Mouse (Mus musculus) forebrain, embryonic 13.5 days (tissue): ENCODE measurements around the gene Gm17409. TPM values are rescaled to one million over a fixed set of nuclear protein-coding genes. Genes with fewer than 3 reads are reported as not detected.
A peak's percentile ranks its signal among the peaks of the same experiment; 100 is the strongest.

Experiments used
- ATAC-seq: fragments of 200-750 bp; cut with Nextera tagmentation; 2 replicates; pipeline ENCODE4 v1.8.0; 2017
- H3K27ac ChIP-seq: fragments of 300-500 bp; sonication (generic); 2 replicates; pipeline ENCODE4 v1.5.1; 2015; ENCODE audit warnings: inconsistent platforms, mild to moderate bottlenecking, moderate library complexity
- H3K27me3 ChIP-seq: fragments of 300-500 bp; sonication (generic); 2 replicates; pipeline ENCODE4 v1.6.1; 2015; ENCODE audit warnings: mild to moderate bottlenecking, inconsistent platforms
- H3K36me3 ChIP-seq: fragments of 300-500 bp; sonication (generic); 2 replicates; pipeline ENCODE4 v1.6.1; 2015; ENCODE audit warnings: mild to moderate bottlenecking, inconsistent platforms; ENCODE audit not compliant: poor library complexity, severe bottlenecking
- H3K4me1 ChIP-seq: fragments of 300-500 bp; sonication (generic); 2 replicates; pipeline ENCODE4 v1.6.1; 2015; ENCODE audit warnings: inconsistent platforms
- H3K4me2 ChIP-seq: fragments of 300-500 bp; sonication (generic); 2 replicates; pipeline ENCODE4 v1.6.1; 2015; ENCODE audit warnings: inconsistent platforms, mild to moderate bottlenecking, moderate library complexity
- H3K4me3 ChIP-seq: fragments of 300-500 bp; sonication (generic); 2 replicates; pipeline ENCODE4 v1.5.1; 2015; ENCODE audit warnings: mild to moderate bottlenecking, inconsistent platforms
- H3K9ac ChIP-seq: fragments of 300-500 bp; sonication (generic); 2 replicates; pipeline ENCODE4 v1.6.1; 2015; ENCODE audit warnings: mild to moderate bottlenecking, inconsistent platforms
- H3K9me3 ChIP-seq: fragments of 300-500 bp; sonication (generic); replicated peaks from 2 replicates; pipeline ENCODE4 v1.6.1; 2016; ENCODE audit warnings: inconsistent platforms
- WGBS: fragments of 180-500 bp; shearing (Covaris S2); methylation state at CpG from one replicate; pipeline ENCODE4 v1.1.7; 2015; 5-methylcytosine and 5-hydroxymethylcytosine counted together
- polyA plus RNA-seq: library from polyadenylated mRNA; unstranded; fragments of >200 nt; fragmentation: Nextera tagmentation; extraction: Ambion mirVana; gene quantifications from 2 replicates; pipeline ENCODE4 v1.2.1, GENCODE M21; 2015

Gene Gm17409
- polyA plus RNA-seq, 1 experiment from 2014 or later: not detected

DNA sequence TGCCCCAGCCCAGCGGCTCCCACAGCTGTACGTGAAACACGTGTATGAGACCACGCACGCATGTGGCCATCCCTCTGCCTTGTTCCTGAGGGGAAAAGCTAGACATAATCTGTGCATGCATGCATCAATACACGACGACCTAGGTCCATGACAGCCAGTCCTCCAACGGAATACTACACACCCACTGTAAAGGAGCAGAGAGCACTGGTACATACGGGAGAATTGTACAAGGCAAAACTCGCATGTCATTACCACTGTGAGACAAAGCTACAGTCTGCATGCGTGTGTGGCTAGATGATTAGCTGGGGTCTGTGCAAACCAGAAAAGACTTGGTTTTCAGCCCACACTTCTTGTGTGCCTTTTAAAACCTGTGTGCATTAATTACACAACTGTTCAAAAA, 44.6 kb downstream of the Gm17409 start:
- peaks cover 12% of the 10 kb centered on the region; the same call in 1 of the 2 replicates for H3K4me1 ChIP-seq
- no peak overlapping the region for H3K4me2 ChIP-seq
- H3K27ac ChIP-seq: no peak overlapping the region
- H3K4me3 ChIP-seq: no peak overlapping the region
- H3K9ac ChIP-seq: no peak overlapping the region
- H3K9me3 ChIP-seq: no peaks in the 10 kb centered on the region
- no peak for ATAC-seq
- WGBS: 92% methylated on average over 11 of the region's 11 CpGs
- peaks cover 4% of the 10 kb centered on the region; the same call in 1 of the 2 replicates for H3K36me3 ChIP-seq
- no peaks in the 10 kb centered on the region for H3K27me3 ChIP-seq

DNA sequence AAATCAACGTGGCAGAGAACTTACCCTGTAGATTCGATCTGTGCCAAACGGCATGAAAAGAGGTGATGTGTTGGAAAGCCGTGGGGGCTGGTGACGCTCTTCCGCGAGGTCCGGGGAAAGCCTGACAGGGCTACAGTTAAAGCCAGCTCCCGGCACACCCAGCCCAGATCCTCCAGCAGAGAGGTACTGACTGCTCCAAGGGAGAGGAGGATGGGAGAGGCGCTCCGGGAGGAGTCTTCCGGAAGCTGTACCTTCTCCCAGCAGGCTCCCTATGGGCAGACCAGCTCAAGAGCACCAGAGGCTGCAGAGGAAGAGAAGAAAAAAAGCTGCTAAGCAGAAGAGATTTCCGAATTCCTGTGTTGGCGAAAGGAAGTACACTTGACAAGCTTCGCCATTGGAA, 46.1 kb downstream of the Gm17409 start:
- Histone ChIP-seq H3K36me3 (peaks cover 4% of the 10 kb centered on the region; the same call in 1 of the 2 replicates), H3K4me1 (peaks cover 5% of the 10 kb centered on the region; the same call in 1 of the 2 replicates), H3K9ac (no peak overlapping the region), H3K4me2 (0 out of 2 replicates have a peak overlapping the region, but pooled peaks have one; percentile 7), H3K27ac (no peak overlapping the region), H3K9me3 (no peaks in the 10 kb centered on the region), H3K27me3 (no peaks in the 10 kb centered on the region), H3K4me3 (no peak overlapping the region)
- no peak for ATAC-seq
- 48% methylated on average over 15 of the region's 15 CpGs for WGBS

DNA sequence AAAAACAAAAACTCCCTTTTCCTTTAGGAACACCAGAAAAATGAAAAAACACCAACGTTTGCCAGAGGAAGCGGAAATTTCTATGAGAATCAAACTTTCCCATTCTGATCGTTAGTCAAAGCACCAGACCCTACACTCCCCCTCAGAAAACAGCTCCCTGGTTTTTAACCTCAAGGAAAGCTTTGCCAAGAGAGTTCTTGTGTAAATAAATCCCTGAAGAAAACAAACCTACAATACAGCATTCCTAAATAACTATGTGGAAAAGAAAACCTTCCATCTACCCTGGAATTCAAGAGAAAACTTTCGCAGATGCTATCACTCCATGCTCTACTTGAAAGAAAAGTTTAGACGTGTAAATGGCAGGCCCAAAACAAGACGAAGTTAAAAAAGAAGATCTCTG, 47.0 kb downstream of the Gm17409 start:
- Histone ChIP-seq H3K9me3 (no peaks in the 10 kb centered on the region), H3K27me3 (no peaks in the 10 kb centered on the region), H3K9ac (no peak overlapping the region), H3K4me3 (no peak overlapping the region), H3K4me2 (no peak overlapping the region), H3K36me3 (peaks cover 4% of the 10 kb centered on the region; the same call in 1 of the 2 replicates), H3K4me1 (peaks cover 8% of the 10 kb centered on the region; the same call in 1 of the 2 replicates), H3K27ac (no peak overlapping the region)
- 71% methylated on average over 6 of the region's 6 CpGs for WGBS
- no peak for ATAC-seq

DNA sequence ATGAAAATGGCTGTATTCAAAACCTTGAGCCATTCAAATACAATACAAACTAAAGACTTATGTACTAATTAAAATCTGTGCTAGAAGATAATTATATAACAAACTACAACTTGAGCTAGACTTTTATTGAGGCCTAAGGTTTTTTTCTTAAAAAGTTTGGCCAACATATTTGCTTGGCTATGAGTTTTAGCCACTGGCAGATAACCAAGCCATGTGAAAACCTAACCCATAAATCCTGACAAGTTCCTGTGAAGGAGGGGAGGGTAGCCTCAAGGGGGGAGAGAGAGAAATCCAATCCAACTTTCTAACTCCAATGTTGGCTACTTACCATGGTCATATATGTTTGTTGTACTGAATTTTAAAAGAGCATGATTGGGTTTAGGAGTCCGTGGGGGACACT, 48.6 kb downstream of the Gm17409 start:
- peaks cover 17% of the 10 kb centered on the region for H3K4me1 ChIP-seq
- no peak for ATAC-seq
- H3K27ac ChIP-seq: no peak overlapping the region
- H3K4me3 ChIP-seq: no peak overlapping the region
- H3K9ac ChIP-seq: no peak overlapping the region
- WGBS: 84% methylated on average over 1 of the region's 1 CpGs
- no peak overlapping the region for H3K4me2 ChIP-seq
- H3K9me3 ChIP-seq: no peaks in the 10 kb centered on the region
- H3K36me3 ChIP-seq: peaks cover 4% of the 10 kb centered on the region; the same call in 1 of the 2 replicates
- H3K27me3 ChIP-seq: no peaks in the 10 kb centered on the region

Other genes starting within 250 kb of the Gm17409 start
- gene Acvr1c, start 112.2 kb upstream of the Gm17409 start, polyA plus RNA-seq: 0.57 and 0.88 TPM in 2 replicates
- gene Acvr1, start 97.0 kb downstream of the Gm17409 start, polyA plus RNA-seq: 4.5 and 4.6 TPM in 2 replicates
- 9.0 and 9.3 TPM in 2 replicates for gene Upp2, start 97.2 kb downstream of the Gm17409 start, polyA plus RNA-seq